Mouse (Mus musculus) myocyte (in vitro differentiated cells): Measurements from ENCODE around the gene Hint1. TPM values are rescaled to one million over a fixed set of nuclear protein-coding genes. Genes with fewer than 3 reads are reported as not detected.
"Not testable (repeated sequence)": the region's sequence is repeated elsewhere in the genome, so short reads cannot be mapped to it uniquely, and the experiment has no call there.

Experiments used
- H3K27me3 ChIP-seq: one replicate; pipeline ENCODE4 v1.6.1; 2011; ENCODE audit not compliant: control insufficient read depth, insufficient read depth, insufficient read length
- H3K36me3 ChIP-seq: one replicate; pipeline ENCODE4 v1.6.1; 2011; ENCODE audit not compliant: control insufficient read depth, insufficient read depth
- H3K4me2 ChIP-seq: one replicate; pipeline ENCODE4 v1.6.1; 2011; ENCODE audit warnings: low read depth, control low read depth
- H3K4me3 ChIP-seq: one replicate; pipeline ENCODE4 v1.5.1; 2011; ENCODE audit warnings: mild to moderate bottlenecking, control low read depth, moderate library complexity
- H3K79me2 ChIP-seq: one replicate; pipeline ENCODE4 v1.6.1; 2011; ENCODE audit not compliant: control insufficient read depth, insufficient read depth
- H3ac ChIP-seq: one replicate; pipeline ENCODE4 v1.6.1; 2011; ENCODE audit not compliant: control insufficient read depth, insufficient read length
- CEBPB ChIP-seq: IDR thresholded peaks from 2 replicates; pipeline ENCODE4 v1.6.1; 2011; ENCODE audit warnings: mild to moderate bottlenecking, moderate library complexity; ENCODE audit not compliant: poor library complexity, insufficient read depth, severe bottlenecking
- E2F4 ChIP-seq: IDR thresholded peaks from one replicate; pipeline ENCODE4 v1.6.1; 2011; ENCODE audit warnings: mild to moderate bottlenecking, control low read depth, moderate library complexity; ENCODE audit not compliant: insufficient read depth
- MAX ChIP-seq: IDR thresholded peaks from one replicate; pipeline ENCODE4 v1.6.1; 2011; ENCODE audit warnings: low read depth, mild to moderate bottlenecking, control low read depth
- MYOD1 ChIP-seq, 3 experiments: IDR thresholded peaks; one replicate each; pipeline ENCODE4 v1.6.1; 2011; ENCODE audit warnings: control low read depth in 2 of 3, low read depth in 2 of 3, mild to moderate bottlenecking in 2 of 3, moderate library complexity in 1 of 3; ENCODE audit not compliant: insufficient read length in 2 of 3, control insufficient read depth in 1 of 3
- MYOG ChIP-seq, 3 experiments: IDR thresholded peaks; one replicate each; pipeline ENCODE4 v1.6.1; 2011; ENCODE audit warnings: control low read depth in 2 of 3, low read depth in 2 of 3, mild to moderate bottlenecking in 2 of 3; ENCODE audit not compliant: insufficient read length in 2 of 3, control insufficient read depth in 1 of 3, insufficient read depth in 1 of 3
- POLR2A ChIP-seq: IDR thresholded peaks from one replicate; pipeline ENCODE4 v1.6.1; 2011; ENCODE audit warnings: low read depth, mild to moderate bottlenecking, control low read depth, moderate library complexity; ENCODE audit not compliant: insufficient read length
- POLR2AphosphoS2 ChIP-seq: IDR thresholded peaks from one replicate; pipeline ENCODE4 v1.6.1; 2011; ENCODE audit warnings: low read depth, control low read depth; ENCODE audit not compliant: insufficient read length
- REST ChIP-seq: IDR thresholded peaks from one replicate; pipeline ENCODE4 v1.6.1; 2011; ENCODE audit warnings: mild to moderate bottlenecking, control low read depth, moderate library complexity; ENCODE audit not compliant: insufficient read depth, insufficient read length
- SRF ChIP-seq: IDR thresholded peaks from one replicate; pipeline ENCODE4 v1.6.1; 2011; ENCODE audit warnings: low read depth; ENCODE audit not compliant: control insufficient read depth, insufficient read length
- TCF12 ChIP-seq: IDR thresholded peaks from one replicate; pipeline ENCODE4 v1.6.1; 2011; ENCODE audit warnings: mild to moderate bottlenecking, control low read depth; ENCODE audit not compliant: poor library complexity, insufficient read depth, severe bottlenecking
- TCF3 ChIP-seq: IDR thresholded peaks from one replicate; pipeline ENCODE4 v1.6.1; 2011; ENCODE audit warnings: low read depth, control low read depth; ENCODE audit not compliant: insufficient read length
- USF1 ChIP-seq: IDR thresholded peaks from one replicate; pipeline ENCODE4 v1.6.1; 2011; ENCODE audit warnings: low read depth, mild to moderate bottlenecking, control low read depth, moderate library complexity
- polyA plus RNA-seq: library from polyadenylated mRNA; unstranded; fragments of >200 nt; fragmentation: generic; extraction: Trizol; gene quantifications from one replicate; pipeline ENCODE4 v1.2.1, GENCODE M21; 2012; ENCODE audit warnings: missing spikeins

Gene Hint1
- polyA plus RNA-seq, 1 experiment: 860 TPM

GRCm38 (mm10) chr11:54887927-54888326, 21.7 kb downstream of the Hint1 start:
- Histone ChIP-seq H3ac (no peak overlapping the region), H3K36me3 (no peaks in the 10 kb centered on the region), H3K4me3 (no peak overlapping the region), H3K27me3 (no peaks in the 10 kb centered on the region), H3K4me2 (no peak overlapping the region), H3K79me2 (no peaks in the 10 kb centered on the region)
- TF ChIP-seq MYOD1 (IDR thresholded peaks at IDR 0.05; ENCODE audit: control insufficient read depth in 1 of 3, insufficient read length in 2 of 3, low read depth in 2 of 3): peak in 2 of 3 experiments; percentile 66 to 73
- TF ChIP-seq CEBPB: no peak
- peak; percentile 53 for TF ChIP-seq TCF3
- TF ChIP-seq POLR2AphosphoS2: no peak
- TF ChIP-seq MYOG (IDR thresholded peaks at IDR 0.05; ENCODE audit: control insufficient read depth in 1 of 3, insufficient read depth in 1 of 3, insufficient read length in 2 of 3, low read depth in 2 of 3): peak; percentile 43 to 86 (median 58)
- TF ChIP-seq TCF12: no peak

- H3K4me3 ChIP-seq: no peak overlapping the region
- no peaks in the 10 kb centered on the region for H3K36me3 ChIP-seq
- H3K4me2 ChIP-seq: no peak overlapping the region
- no peak for TF ChIP-seq TCF12
- no peak for TF ChIP-seq CEBPB
- no peak for TF ChIP-seq SRF
- no peak for TF ChIP-seq POLR2A
- no peak for TF ChIP-seq USF1
- H3ac ChIP-seq: no peak overlapping the region
- H3K79me2 ChIP-seq: no peaks in the 10 kb centered on the region
- no peaks in the 10 kb centered on the region for H3K27me3 ChIP-seq
These were observed 25.2 kb downstream of the Hint1 start for GRCm38 (mm10) chr11:54891341-54891740.

DNA sequence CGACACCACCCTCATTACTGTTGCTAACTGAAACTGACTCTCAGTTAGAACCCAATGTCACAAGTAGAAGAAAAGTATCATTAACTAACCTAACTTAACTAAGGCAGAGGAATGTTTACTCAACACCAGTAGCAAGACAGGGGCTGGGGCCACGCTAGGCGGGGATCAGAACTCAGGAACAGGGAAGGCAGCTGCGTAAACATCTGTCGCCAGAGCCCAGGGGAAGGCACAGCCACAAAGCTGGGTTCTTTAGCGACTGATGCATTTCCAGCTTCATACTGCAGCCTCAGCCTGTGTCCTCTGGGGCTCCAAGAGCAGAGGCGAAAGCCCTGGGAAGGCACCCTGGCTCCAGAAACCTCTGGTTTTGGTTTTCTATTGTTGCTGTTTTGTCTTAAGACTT, 25.9 kb downstream of the Hint1 start:
- TF ChIP-seq SRF: no peak
- TF ChIP-seq POLR2AphosphoS2: no peak
- TF ChIP-seq MYOD1 (IDR thresholded peaks at IDR 0.05; ENCODE audit: control insufficient read depth in 1 of 3, insufficient read length in 2 of 3, low read depth in 2 of 3): no peak
- no peak for TF ChIP-seq TCF12
- TF ChIP-seq CEBPB: no peak
- no peak for TF ChIP-seq MYOG (IDR thresholded peaks at IDR 0.05; ENCODE audit: control insufficient read depth in 1 of 3, insufficient read depth in 1 of 3, insufficient read length in 2 of 3, low read depth in 2 of 3)
- TF ChIP-seq TCF3: no peak
- no peak for TF ChIP-seq E2F4
- no peak for TF ChIP-seq POLR2A
- TF ChIP-seq USF1: no peak
- no peak for TF ChIP-seq REST
- TF ChIP-seq MAX: no peak

GRCm38 (mm10) chr11:54894589-54894988, 28.4 kb downstream of the Hint1 start:
- Histone ChIP-seq H3K27me3 (no peaks in the 10 kb centered on the region), H3K4me2 (no peak overlapping the region)

More for the DNA sequence above, 25.9 kb downstream of the Hint1 start:
- H3K79me2 ChIP-seq: no peaks in the 10 kb centered on the region
- H3K36me3 ChIP-seq: no peaks in the 10 kb centered on the region
- H3ac ChIP-seq: no peak overlapping the region
- no peaks in the 10 kb centered on the region for H3K27me3 ChIP-seq
- H3K4me3 ChIP-seq: no peak overlapping the region
- no peak overlapping the region for H3K4me2 ChIP-seq

GRCm38 (mm10) chr11:54896646-54897045, 30.5 kb downstream of the Hint1 start:
- not testable (repeated sequence) for H3K4me3 ChIP-seq, H3K36me3 ChIP-seq, H3K4me2 ChIP-seq, H3K79me2 ChIP-seq, H3K27me3 ChIP-seq, H3ac ChIP-seq

More at GRCm38 (mm10) chr11:54894589-54894988, 28.4 kb downstream of the Hint1 start:
- H3ac ChIP-seq: no peak overlapping the region
- TF ChIP-seq CEBPB (no peak), REST (no peak), USF1 (no peak), MYOD1 (IDR thresholded peaks at IDR 0.05; ENCODE audit: control insufficient read depth in 1 of 3, insufficient read length in 2 of 3, low read depth in 2 of 3) (no peak), POLR2A (no peak), SRF (no peak), POLR2AphosphoS2 (no peak), TCF3 (no peak), MAX (no peak), TCF12 (no peak), E2F4 (no peak), MYOG (IDR thresholded peaks at IDR 0.05; ENCODE audit: control insufficient read depth in 1 of 3, insufficient read depth in 1 of 3, insufficient read length in 2 of 3, low read depth in 2 of 3) (no peak)
- no peak overlapping the region for H3K4me3 ChIP-seq
- H3K36me3 ChIP-seq: no peaks in the 10 kb centered on the region
- no peaks in the 10 kb centered on the region for H3K79me2 ChIP-seq

- H3K4me2 ChIP-seq: no peak overlapping the region
- H3ac ChIP-seq: no peak overlapping the region
- no peaks in the 10 kb centered on the region for H3K79me2 ChIP-seq
- H3K4me3 ChIP-seq: no peak overlapping the region
- TF ChIP-seq E2F4: no peak
- TF ChIP-seq CEBPB: peak; percentile 38; the same call in 1 of the 2 replicates
- peak in 1 of 3 experiments; percentile 25 for TF ChIP-seq MYOD1 (IDR thresholded peaks at IDR 0.05; ENCODE audit: control insufficient read depth in 1 of 3, insufficient read length in 2 of 3, low read depth in 2 of 3)
- H3K27me3 ChIP-seq: no peaks in the 10 kb centered on the region
- H3K36me3 ChIP-seq: no peaks in the 10 kb centered on the region
These were observed 31.3 kb downstream of the Hint1 start for GRCm38 (mm10) chr11:54897470-54897869.
